8 mouse cellular contexts compared by ENCODE assay signal in genomic region chr17:50190131-50191015, GRCm38 (mm10). TPM values are rescaled to one million over a fixed set of nuclear protein-coding genes. Genes with fewer than 3 reads are reported as not detected.
DNase-seq lines count a peak whose midpoint lies in the region; ATAC-seq lines count a peak whose summit lies in the region.

Rftn1 (minus strand) TSS chr17:50190674.

- peak within 1 kb of the TSS; percentile 96 for H3K4me2 ChIP-seq in limb, embryonic 15.5 days
- H3K4me2 ChIP-seq in midbrain, embryonic 15.5 days = peak within 1 kb of the TSS; percentile 99
- peak within 1 kb of the TSS; percentile 98 for H3K4me2 ChIP-seq in stomach, embryonic 15.5 days

- H3K9me3 ChIP-seq in limb, embryonic 15.5 days = no peaks in the 10 kb centered on the region
- no peaks in the 10 kb centered on the region for H3K9me3 ChIP-seq in midbrain, embryonic 15.5 days
- no peaks in the 10 kb centered on the region for H3K9me3 ChIP-seq in stomach, embryonic 15.5 days

- peak within 1 kb of the TSS; percentile 70 for H3K4me3 ChIP-seq in limb, embryonic 15.5 days
- H3K4me3 ChIP-seq in midbrain, embryonic 15.5 days = peak within 1 kb of the TSS; percentile 67
- peak within 1 kb of the TSS; percentile 72 for H3K4me3 ChIP-seq in stomach, embryonic 15.5 days (replicated peaks)

- DNase-seq in cerebellum, postnatal 10 days = peak; percentile 67 to 68
- DNase-seq in cerebellum, adult 9-11 months = no peak
- DNase-seq in heart, adult 18-20 months = peak; percentile 84 to 86
- DNase-seq in kidney, adult 11 months = peak; percentile 26

- no peaks in the 10 kb centered on the region for H3K36me3 ChIP-seq in limb, embryonic 15.5 days
- H3K36me3 ChIP-seq in midbrain, embryonic 15.5 days (replicated peaks) = no peaks in the 10 kb centered on the region
- H3K36me3 ChIP-seq in stomach, embryonic 15.5 days = no peaks in the 10 kb centered on the region

- 0 out of 2 replicates have a peak within 1 kb of the TSS, but pooled peaks have one; percentile 33 for H3K27ac ChIP-seq in limb, embryonic 15.5 days
- peak within 1 kb of the TSS; percentile 4; the same call in 1 of the 2 replicates for H3K27ac ChIP-seq in midbrain, embryonic 15.5 days
- H3K27ac ChIP-seq in stomach, embryonic 15.5 days = no peak within 1 kb of the TSS

- H3K4me1 ChIP-seq in limb, embryonic 15.5 days = peaks cover 19% of the 10 kb centered on the region
- peaks cover 29% of the 10 kb centered on the region for H3K4me1 ChIP-seq in midbrain, embryonic 15.5 days
- peaks cover 8% of the 10 kb centered on the region for H3K4me1 ChIP-seq in stomach, embryonic 15.5 days

- H3K27me3 ChIP-seq in limb, embryonic 15.5 days = peaks cover 27% of the 10 kb centered on the region
- H3K27me3 ChIP-seq in midbrain, embryonic 15.5 days (replicated peaks) = peaks cover 23% of the 10 kb centered on the region
- peaks cover 21% of the 10 kb centered on the region for H3K27me3 ChIP-seq in stomach, embryonic 15.5 days (replicated peaks)

- peak within 1 kb of the TSS; percentile 61 for H3K9ac ChIP-seq in limb, embryonic 15.5 days
- H3K9ac ChIP-seq in midbrain, embryonic 15.5 days = peak within 1 kb of the TSS; percentile 50
- peak within 1 kb of the TSS; percentile 46 for H3K9ac ChIP-seq in stomach, embryonic 15.5 days

- ATAC-seq in common myeloid progenitor, adult 5-6 weeks (replicated peaks; ENCODE audit: low read depth, poor library complexity, severe bottlenecking) = peak; percentile 36
- ATAC-seq in limb, embryonic 15.5 days (ENCODE audit: insufficient number of reproducible peaks, low FRiP score, low TSS enrichment, low read depth) = 0 out of 2 replicates have a peak, but pooled peaks have one; percentile 50
- peak; percentile 43 for ATAC-seq in midbrain, embryonic 15.5 days (replicated peaks)
- peak; percentile 61 for ATAC-seq in stomach, embryonic 15.5 days (ENCODE audit: insufficient read depth, low FRiP score, low read depth)

- under 1% methylated on average over 76 of the region's 79 CpGs for WGBS in limb, embryonic 15.5 days
- 1% methylated on average over 65 of the region's 79 CpGs for WGBS in midbrain, embryonic 15.5 days
- WGBS in stomach, embryonic 15.5 days = 1% methylated on average over 63 of the region's 79 CpGs

RNA-seq across cellular contexts. Expression of gene Rftn1, which starts in this region (rescaled TPM):
- total RNA-seq in common myeloid progenitor, adult 5-6 weeks (2017) = 37.4 and 43.0 TPM in 2 replicates
- total RNA-seq in heart, adult 18-20 months (2021) = 10 to 100 TPM; 52.1 to 53.3 TPM
- 17.4 and 18.0 TPM in 2 replicates for polyA plus RNA-seq in limb, embryonic 15.5 days (2015; fragmentation: Nextera tagmentation; extraction: Ambion mirVana)
- 20.9 and 27.4 TPM in 2 replicates for polyA plus RNA-seq in midbrain, embryonic 15.5 days (2015; fragmentation: Nextera tagmentation; extraction: Ambion mirVana)
- polyA plus RNA-seq in stomach, embryonic 15.5 days (2015; fragmentation: Nextera tagmentation; extraction: Ambion mirVana) = 11.4 and 12.6 TPM in 2 replicates
